Mouse (Mus musculus) heart, embryonic 14.5 days (tissue): ENCODE data around the gene Usp5. TPM values are rescaled to one million over a fixed set of nuclear protein-coding genes. Genes with fewer than 3 reads are reported as not detected.
A peak's percentile ranks its signal among the peaks of the same experiment; 100 is the strongest.

Experiments
- ATAC-seq: fragments of 200-750 bp; cut with Nextera tagmentation; 2 replicates; pipeline ENCODE4 v1.8.0; 2017; ENCODE audit warnings: low read depth, moderate TSS enrichment; ENCODE audit not compliant: insufficient number of reproducible peaks, insufficient read depth, low FRiP score
- H3K27ac ChIP-seq, 2 experiments: fragments of 200-500 bp in 1 of 2; fragments of 300-500 bp in 1 of 2; sonication (generic) in 1 of 2; replicated peaks in 1 of 2; 2 replicates each; pipeline ENCODE4 v1.5.1; 2012 to 2014; ENCODE audit warnings: low read depth in 2 of 2, low read length in 2 of 2, control low read depth in 1 of 2, mild to moderate bottlenecking in 1 of 2, mixed read lengths in 1 of 2; ENCODE audit not compliant: control insufficient read depth in 1 of 2, insufficient read depth in 1 of 2
- H3K27me3 ChIP-seq: fragments of 300-500 bp; sonication (generic); 2 replicates; pipeline ENCODE4 v1.6.1; 2014; ENCODE audit warnings: mild to moderate bottlenecking, low read length, control low read depth; ENCODE audit not compliant: control insufficient read depth, insufficient read depth
- H3K36me3 ChIP-seq: fragments of 300-500 bp; sonication (generic); 2 replicates; pipeline ENCODE4 v1.6.1; 2014; ENCODE audit warnings: mild to moderate bottlenecking, control low read depth, low read length, mixed read lengths; ENCODE audit not compliant: control insufficient read depth, insufficient read depth
- H3K4me1 ChIP-seq, 2 experiments: fragments of 200-500 bp in 1 of 2; fragments of 300-500 bp in 1 of 2; sonication (generic) in 1 of 2; 2 replicates each; pipeline ENCODE4 v1.6.1; 2012 to 2014; ENCODE audit warnings: low read length in 2 of 2, control low read depth in 1 of 2, mixed read lengths in 1 of 2; ENCODE audit not compliant: control insufficient read depth in 2 of 2, insufficient read depth in 2 of 2
- H3K4me2 ChIP-seq: fragments of 300-500 bp; sonication (generic); 2 replicates; pipeline ENCODE4 v1.6.1; 2014; ENCODE audit warnings: mild to moderate bottlenecking, low read length
- H3K4me3 ChIP-seq, 2 experiments: fragments of 200-500 bp in 1 of 2; fragments of 300-500 bp in 1 of 2; sonication (generic) in 1 of 2; 2 replicates each; pipeline ENCODE4 v1.5.1; 2012 to 2014; ENCODE audit warnings: low read length in 2 of 2, mild to moderate bottlenecking in 2 of 2, control low read depth in 1 of 2, low read depth in 1 of 2, moderate library complexity in 1 of 2; ENCODE audit not compliant: control insufficient read depth in 1 of 2, insufficient read depth in 1 of 2
- H3K9ac ChIP-seq: fragments of 300-500 bp; sonication (generic); 2 replicates; pipeline ENCODE4 v1.6.1; 2014; ENCODE audit warnings: mild to moderate bottlenecking, low read length
- H3K9me3 ChIP-seq: fragments of 300-500 bp; sonication (generic); 2 replicates; pipeline ENCODE4 v1.6.1; 2016; ENCODE audit warnings: low read length, control low read depth; ENCODE audit not compliant: control insufficient read depth
- WGBS: fragments of 180-500 bp; shearing (Covaris S2); extraction: QIAGEN DNeasy Blood & Tissue Kit; methylation state at CpG from one replicate; pipeline ENCODE4 v1.1.7; 2014; 5-methylcytosine and 5-hydroxymethylcytosine counted together
- polyA plus RNA-seq: library from polyadenylated mRNA; unstranded; fragments of >200 nt; fragmentation: Nextera tagmentation; extraction: Ambion mirVana; gene quantifications from 2 replicates; pipeline ENCODE4 v1.2.1, GENCODE M21; 2014

The Usp5 gene
- polyA plus RNA-seq, 1 experiment from 2014 or later, result 85.9 TPM

GRCm38 (mm10) chr6:124856916-124857839 is 27.9 kb upstream of the Usp5 start, which contains the start of gene P3h3:
Gene P3h3, minus strand, starts transcription at chr6:124857752.
- Histone ChIP-seq H3K4me2 (peak within 1 kb of the TSS; percentile 93), H3K27ac (peak within 1 kb of the TSS; percentile 71 to 87), H3K4me1 (peaks cover 5 to 18% of the 10 kb centered on the region in 2 experiments; a peak in 2 of 4 replicates), H3K4me3 (peak within 1 kb of the TSS; percentile 58 to 81), H3K9me3 (no peaks in the 10 kb centered on the region), H3K36me3 (peaks cover 13% of the 10 kb centered on the region), H3K27me3 (peaks cover 21% of the 10 kb centered on the region), H3K9ac (peak within 1 kb of the TSS; percentile 89)
- ATAC-seq, result peak; percentile 73
- WGBS, result under 1% methylated on average over 68 of the region's 86 CpGs

- Histone ChIP-seq H3K9ac (peak overlapping the region; percentile 89), H3K4me2 (peak overlapping the region; percentile 93), H3K27me3 (peaks cover 13% of the 10 kb centered on the region), H3K4me3 (peak overlapping the region; percentile 58 to 81), H3K4me1 (peaks cover 5 to 15% of the 10 kb centered on the region in 2 experiments; a peak in 2 of 4 replicates), H3K36me3 (peaks cover 13% of the 10 kb centered on the region), H3K27ac (peak overlapping the region; percentile 58 to 87; a peak in 3 of 4 replicates), H3K9me3 (no peaks in the 10 kb centered on the region)
- 6% methylated on average over 14 of the region's 14 CpGs for WGBS
- ATAC-seq, result no peak
Observed at GRCm38 (mm10) chr6:124856321-124856720, 27.0 kb upstream of the Usp5 start.

GRCm38 (mm10) chr6:124854647-124855046 is 25.4 kb upstream of the Usp5 start:
- Histone ChIP-seq H3K4me3 (no peak overlapping the region), H3K27ac (no peak overlapping the region), H3K27me3 (peaks cover 13% of the 10 kb centered on the region), H3K4me1 (peaks cover 2 to 10% of the 10 kb centered on the region in 2 experiments; a peak in 2 of 4 replicates), H3K4me2 (no peak overlapping the region), H3K9me3 (no peaks in the 10 kb centered on the region), H3K36me3 (peaks cover 13% of the 10 kb centered on the region), H3K9ac (no peak overlapping the region)
- no peak for ATAC-seq
- 61% methylated on average over 12 of the region's 12 CpGs for WGBS

GRCm38 (mm10) chr6:124850535-124850934 is 21.3 kb upstream of the Usp5 start:
- Histone ChIP-seq H3K36me3 (peaks cover 13% of the 10 kb centered on the region), H3K4me2 (no peak overlapping the region), H3K4me1 (peaks cover 0 to 6% of the 10 kb centered on the region in 2 experiments; a peak in 1 of 4 replicates), H3K27me3 (no peaks in the 10 kb centered on the region), H3K4me3 (no peak overlapping the region), H3K9ac (no peak overlapping the region), H3K9me3 (no peaks in the 10 kb centered on the region), H3K27ac (no peak overlapping the region)
- no peak for ATAC-seq
- WGBS, result 46% methylated on average over 8 of the region's 8 CpGs

- ATAC-seq, result peak; percentile 49; the same call in 1 of the 2 replicates
- Histone ChIP-seq H3K27ac (no peak overlapping the region), H3K9ac (no peak overlapping the region), H3K4me1 (no peaks in the 10 kb centered on the region), H3K4me2 (no peak overlapping the region), H3K9me3 (no peaks in the 10 kb centered on the region), H3K27me3 (no peaks in the 10 kb centered on the region), H3K4me3 (no peak overlapping the region), H3K36me3 (peaks cover 15% of the 10 kb centered on the region)
- 9% methylated on average over 9 of the region's 9 CpGs for WGBS
Observed at GRCm38 (mm10) chr6:124847305-124847704, 18.0 kb upstream of the Usp5 start.

- Histone ChIP-seq H3K9me3 (no peaks in the 10 kb centered on the region), H3K4me2 (peak within 1 kb of the TSS; percentile 37), H3K36me3 (peaks cover 18% of the 10 kb centered on the region), H3K4me1 (peaks cover 21 to 30% of the 10 kb centered on the region in 2 experiments), H3K4me3 (no peak within 1 kb of the TSS), H3K9ac (peak within 1 kb of the TSS; percentile 62), H3K27me3 (no peaks in the 10 kb centered on the region), H3K27ac (peak within 1 kb of the TSS in 1 of 2 experiments; percentile 62; a peak in 2 of 4 replicates)
- 16% methylated on average over 15 of the region's 15 CpGs for WGBS
- 0 out of 2 replicates have a peak, but pooled peaks have one; percentile 36 for ATAC-seq
Observed at GRCm38 (mm10) chr6:124840241-124841167, 11.2 kb upstream of the Usp5 start, which contains the start of gene Gnb3. Gene Gnb3, minus strand, starts transcription at chr6:124840275.

- peaks cover 21 to 30% of the 10 kb centered on the region in 2 experiments for H3K4me1 ChIP-seq
- peaks cover 17% of the 10 kb centered on the region for H3K36me3 ChIP-seq
- peak overlapping the region in 1 of 2 experiments; percentile 62; a peak in 2 of 4 replicates for H3K27ac ChIP-seq
- H3K4me3 ChIP-seq, result no peak overlapping the region
- peak overlapping the region; percentile 62 for H3K9ac ChIP-seq
- 5% methylated on average over 8 of the region's 8 CpGs for WGBS
- ATAC-seq, result peak; percentile 19
- H3K27me3 ChIP-seq, result no peaks in the 10 kb centered on the region
- H3K4me2 ChIP-seq, result peak overlapping the region; percentile 37
- no peaks in the 10 kb centered on the region for H3K9me3 ChIP-seq
Observed at GRCm38 (mm10) chr6:124839805-124840204, 10.5 kb upstream of the Usp5 start.
